Mouse (Mus musculus): Measurements from ENCODE around the gene Pgm5. TPM values are rescaled to one million over a fixed set of nuclear protein-coding genes. Genes with fewer than 3 reads are reported as not detected.

Pgm5 gene
- polyA plus RNA-seq, 1 experiment from 2014 or later = 0.14 TPM

GRCm38 (mm10) chr19:24824517-24824916 is 37.1 kb downstream of the Pgm5 start:
- WGBS (ENCODE audit: insufficient replicate concordance) = 24% methylated on average over 4 of the region's 4 CpGs
- H3K27me3 ChIP-seq (ENCODE audit: control insufficient read depth, insufficient read depth, low read depth, low read length) = no peaks in the 10 kb centered on the region
- H3K36me3 ChIP-seq (ENCODE audit: control insufficient read depth, insufficient read depth) = no peaks in the 10 kb centered on the region
- no peak overlapping the region for H3K27ac ChIP-seq (ENCODE audit: low read length)
- no peaks in the 10 kb centered on the region for H3K4me1 ChIP-seq (ENCODE audit: control insufficient read depth, low read depth, low read length)
- H3K9me3 ChIP-seq (replicated peaks; ENCODE audit: control insufficient read depth, low read length) = no peaks in the 10 kb centered on the region
- ATAC-seq (ENCODE audit: low read depth) = no peak
- no peak overlapping the region for H3K9ac ChIP-seq (ENCODE audit: low read depth, low read length)
- H3K4me3 ChIP-seq (ENCODE audit: low read depth, low read length) = no peak overlapping the region
- H3K4me2 ChIP-seq (ENCODE audit: low read depth, low read length) = no peak overlapping the region

GRCm38 (mm10) chr19:24815661-24816221 is 45.9 kb downstream of the Pgm5 start:
- H3K4me2 ChIP-seq (ENCODE audit: low read depth, low read length) = no peak overlapping the region
- 70% methylated on average over 12 of the region's 12 CpGs for WGBS (ENCODE audit: insufficient replicate concordance)
- H3K27ac ChIP-seq (ENCODE audit: low read length) = no peak overlapping the region
- ATAC-seq (ENCODE audit: low read depth) = no peak
- no peak overlapping the region for H3K4me3 ChIP-seq (ENCODE audit: low read depth, low read length)
- no peaks in the 10 kb centered on the region for H3K27me3 ChIP-seq (ENCODE audit: control insufficient read depth, insufficient read depth, low read depth, low read length)
- no peaks in the 10 kb centered on the region for H3K9me3 ChIP-seq (replicated peaks; ENCODE audit: control insufficient read depth, low read length)
- no peak overlapping the region for H3K9ac ChIP-seq (ENCODE audit: low read depth, low read length)
- H3K36me3 ChIP-seq (ENCODE audit: control insufficient read depth, insufficient read depth) = no peaks in the 10 kb centered on the region
- no peaks in the 10 kb centered on the region for H3K4me1 ChIP-seq (ENCODE audit: control insufficient read depth, low read depth, low read length)

- Histone ChIP-seq H3K27ac (ENCODE audit: low read length) (no peak overlapping the region), H3K4me1 (ENCODE audit: control insufficient read depth, low read depth, low read length) (no peaks in the 10 kb centered on the region), H3K27me3 (ENCODE audit: control insufficient read depth, insufficient read depth, low read depth, low read length) (no peaks in the 10 kb centered on the region), H3K9me3 (replicated peaks; ENCODE audit: control insufficient read depth, low read length) (no peaks in the 10 kb centered on the region), H3K4me2 (ENCODE audit: low read depth, low read length) (no peak overlapping the region), H3K36me3 (ENCODE audit: control insufficient read depth, insufficient read depth) (no peaks in the 10 kb centered on the region), H3K4me3 (ENCODE audit: low read depth, low read length) (no peak overlapping the region), H3K9ac (ENCODE audit: low read depth, low read length) (no peak overlapping the region)
- no peak for ATAC-seq (ENCODE audit: low read depth)
- 57% methylated on average over 8 of the region's 8 CpGs for WGBS (ENCODE audit: insufficient replicate concordance)
These were observed 48.8 kb downstream of the Pgm5 start for GRCm38 (mm10) chr19:24812861-24813293.

DNA sequence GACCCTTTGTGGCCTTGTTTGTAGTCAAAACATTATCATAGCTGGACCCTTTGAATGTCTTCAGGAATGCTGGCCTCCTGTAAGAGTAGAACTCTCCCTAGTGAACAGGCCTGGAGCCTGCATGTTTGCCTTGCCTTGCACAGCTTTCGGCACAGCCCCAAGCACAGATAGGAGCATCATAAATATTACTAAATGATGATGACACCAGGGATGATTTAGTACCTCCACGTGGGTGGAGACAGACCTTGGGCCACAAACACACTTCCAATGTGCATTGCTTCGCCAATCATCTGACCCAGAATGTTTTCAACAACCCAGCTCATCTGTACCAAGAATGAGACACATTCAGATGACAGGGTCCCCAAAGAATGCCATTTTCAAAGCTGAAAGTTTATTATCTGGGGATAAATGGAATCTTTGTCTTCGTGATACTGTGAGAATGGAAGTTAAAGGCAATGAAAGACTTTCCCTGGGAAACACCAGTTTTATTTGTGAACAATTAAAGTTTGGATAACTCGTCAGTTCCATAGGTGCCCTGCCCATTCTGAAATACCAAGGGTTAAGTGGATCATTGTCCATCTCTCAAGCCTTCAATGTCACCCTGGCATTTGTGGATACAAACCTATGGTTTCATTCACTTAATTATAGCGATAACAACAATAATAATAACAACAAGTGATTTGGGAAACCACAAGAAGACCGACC is 49.4 kb downstream of the Pgm5 start:
- no peak for ATAC-seq (ENCODE audit: low read depth)
- WGBS (ENCODE audit: insufficient replicate concordance) = 57% methylated on average over 7 of the region's 7 CpGs
- H3K9ac ChIP-seq (ENCODE audit: low read depth, low read length) = no peak overlapping the region
- no peak overlapping the region for H3K4me2 ChIP-seq (ENCODE audit: low read depth, low read length)
- no peaks in the 10 kb centered on the region for H3K9me3 ChIP-seq (replicated peaks; ENCODE audit: control insufficient read depth, low read length)
- no peaks in the 10 kb centered on the region for H3K27me3 ChIP-seq (ENCODE audit: control insufficient read depth, insufficient read depth, low read depth, low read length)
- H3K27ac ChIP-seq (ENCODE audit: low read length) = no peak overlapping the region
- H3K36me3 ChIP-seq (ENCODE audit: control insufficient read depth, insufficient read depth) = no peaks in the 10 kb centered on the region
- H3K4me3 ChIP-seq (ENCODE audit: low read depth, low read length) = no peak overlapping the region
- no peaks in the 10 kb centered on the region for H3K4me1 ChIP-seq (ENCODE audit: control insufficient read depth, low read depth, low read length)

DNA sequence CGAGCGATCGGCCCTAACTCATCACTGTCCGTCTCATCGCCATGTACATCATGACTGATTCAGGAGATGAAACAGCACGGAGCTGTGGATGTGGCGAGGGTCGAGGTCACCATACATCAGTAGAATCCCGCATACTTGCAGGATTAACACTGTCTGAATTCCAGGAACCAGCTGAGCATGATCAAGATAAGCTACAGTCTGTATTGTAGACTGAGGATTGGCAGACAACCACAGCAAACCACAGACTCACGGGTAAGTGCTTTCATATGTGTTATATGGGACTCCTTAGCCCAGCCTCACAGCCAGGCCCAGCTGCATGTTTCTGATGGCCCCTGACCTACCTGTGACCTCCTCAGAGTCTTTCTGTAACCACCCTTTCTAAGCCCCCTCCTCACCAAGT is 50.2 kb downstream of the Pgm5 start:
- Histone ChIP-seq H3K4me3 (ENCODE audit: low read depth, low read length) (no peak overlapping the region), H3K27ac (ENCODE audit: low read length) (no peak overlapping the region), H3K4me2 (ENCODE audit: low read depth, low read length) (no peak overlapping the region), H3K9ac (ENCODE audit: low read depth, low read length) (no peak overlapping the region), H3K4me1 (ENCODE audit: control insufficient read depth, low read depth, low read length) (no peaks in the 10 kb centered on the region), H3K36me3 (ENCODE audit: control insufficient read depth, insufficient read depth) (no peaks in the 10 kb centered on the region), H3K9me3 (replicated peaks; ENCODE audit: control insufficient read depth, low read length) (no peaks in the 10 kb centered on the region), H3K27me3 (ENCODE audit: control insufficient read depth, insufficient read depth, low read depth, low read length) (no peaks in the 10 kb centered on the region)
- WGBS (ENCODE audit: insufficient replicate concordance) = 57% methylated on average over 10 of the region's 10 CpGs
- no peak for ATAC-seq (ENCODE audit: low read depth)

GRCm38 (mm10) chr19:24806013-24806412 is 55.6 kb downstream of the Pgm5 start:
- Histone ChIP-seq H3K27ac (ENCODE audit: low read length) (no peak overlapping the region), H3K36me3 (ENCODE audit: control insufficient read depth, insufficient read depth) (no peaks in the 10 kb centered on the region), H3K9me3 (replicated peaks; ENCODE audit: control insufficient read depth, low read length) (no peaks in the 10 kb centered on the region), H3K27me3 (ENCODE audit: control insufficient read depth, insufficient read depth, low read depth, low read length) (no peaks in the 10 kb centered on the region), H3K4me3 (ENCODE audit: low read depth, low read length) (no peak overlapping the region), H3K4me2 (ENCODE audit: low read depth, low read length) (no peak overlapping the region), H3K9ac (ENCODE audit: low read depth, low read length) (no peak overlapping the region), H3K4me1 (ENCODE audit: control insufficient read depth, low read depth, low read length) (no peaks in the 10 kb centered on the region)
- 45% methylated on average over 3 of the region's 3 CpGs for WGBS (ENCODE audit: insufficient replicate concordance)
- no peak for ATAC-seq (ENCODE audit: low read depth)

DNA sequence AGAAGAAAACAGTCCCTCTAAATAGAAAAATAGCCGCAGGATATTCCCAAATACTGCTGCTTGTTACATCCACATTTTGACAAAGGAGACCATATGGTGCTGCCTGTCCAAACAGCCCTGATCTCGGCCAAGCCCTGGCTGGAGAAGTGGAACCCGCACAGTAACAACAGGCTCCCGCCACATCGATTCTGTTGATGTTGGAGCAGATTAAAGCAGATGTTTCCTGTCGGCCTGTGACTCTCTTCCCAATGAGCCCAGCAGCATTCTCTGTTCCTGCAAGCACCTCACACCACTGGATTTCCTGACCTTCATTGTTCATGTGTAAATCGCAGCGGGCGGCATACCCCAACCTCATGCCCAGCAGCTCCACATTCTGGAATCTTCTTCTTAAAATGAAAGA is 64.0 kb downstream of the Pgm5 start:
- WGBS (ENCODE audit: insufficient replicate concordance) = 21% methylated on average over 9 of the region's 9 CpGs
- H3K4me1 ChIP-seq (ENCODE audit: control insufficient read depth, low read depth, low read length) = peaks cover 25% of the 10 kb centered on the region

DNA sequence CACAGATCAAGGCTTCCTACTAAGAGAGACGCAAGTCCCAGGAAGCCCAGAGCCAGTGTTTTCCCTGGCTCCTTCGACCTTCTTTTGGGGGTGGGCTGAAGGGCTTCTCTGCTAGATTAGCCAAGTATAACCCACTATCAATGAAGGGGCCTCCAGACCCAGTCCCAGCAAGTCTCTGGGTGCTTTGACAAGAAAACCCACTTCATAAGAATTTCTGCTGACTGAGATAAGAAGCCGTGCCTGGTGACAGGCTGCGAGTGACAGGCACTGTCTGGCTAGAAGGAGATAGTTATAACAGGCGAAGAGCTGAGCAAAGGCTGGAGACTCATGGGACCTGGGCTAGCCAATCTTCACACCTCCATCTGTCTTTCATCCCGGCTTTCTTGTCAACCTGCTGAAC is 67.3 kb downstream of the Pgm5 start:
- Histone ChIP-seq H3K27ac (ENCODE audit: low read length) (peak overlapping the region; percentile 75), H3K9ac (ENCODE audit: low read depth, low read length) (0 out of 2 replicates have a peak overlapping the region, but pooled peaks have one; percentile 4), H3K4me3 (ENCODE audit: low read depth, low read length) (no peak overlapping the region), H3K27me3 (ENCODE audit: control insufficient read depth, insufficient read depth, low read depth, low read length) (no peaks in the 10 kb centered on the region), H3K9me3 (replicated peaks; ENCODE audit: control insufficient read depth, low read length) (no peaks in the 10 kb centered on the region), H3K4me1 (ENCODE audit: control insufficient read depth, low read depth, low read length) (peaks cover 25% of the 10 kb centered on the region), H3K36me3 (ENCODE audit: control insufficient read depth, insufficient read depth) (no peaks in the 10 kb centered on the region), H3K4me2 (ENCODE audit: low read depth, low read length) (peak overlapping the region; percentile 39)
- ATAC-seq (ENCODE audit: low read depth) = peak; percentile 94
- 19% methylated on average over 6 of the region's 6 CpGs for WGBS (ENCODE audit: insufficient replicate concordance)

More for the DNA sequence above, 64.0 kb downstream of the Pgm5 start:
- H3K9ac ChIP-seq (ENCODE audit: low read depth, low read length) = no peak overlapping the region
- ATAC-seq (ENCODE audit: low read depth) = no peak
- H3K27me3 ChIP-seq (ENCODE audit: control insufficient read depth, insufficient read depth, low read depth, low read length) = no peaks in the 10 kb centered on the region
- no peak overlapping the region for H3K27ac ChIP-seq (ENCODE audit: low read length)
- H3K9me3 ChIP-seq (replicated peaks; ENCODE audit: control insufficient read depth, low read length) = no peaks in the 10 kb centered on the region
- H3K4me2 ChIP-seq (ENCODE audit: low read depth, low read length) = no peak overlapping the region
- no peaks in the 10 kb centered on the region for H3K36me3 ChIP-seq (ENCODE audit: control insufficient read depth, insufficient read depth)
- no peak overlapping the region for H3K4me3 ChIP-seq (ENCODE audit: low read depth, low read length)

- no peaks in the 10 kb centered on the region for H3K9me3 ChIP-seq (replicated peaks; ENCODE audit: control insufficient read depth, low read length)
- WGBS (ENCODE audit: insufficient replicate concordance) = 27% methylated on average over 9 of the region's 9 CpGs
- no peaks in the 10 kb centered on the region for H3K36me3 ChIP-seq (ENCODE audit: control insufficient read depth, insufficient read depth)
- peaks cover 25% of the 10 kb centered on the region for H3K4me1 ChIP-seq (ENCODE audit: control insufficient read depth, low read depth, low read length)
- peak overlapping the region; percentile 4; the same call in 1 of the 2 replicates for H3K9ac ChIP-seq (ENCODE audit: low read depth, low read length)
- peak overlapping the region; percentile 39 for H3K4me2 ChIP-seq (ENCODE audit: low read depth, low read length)
- H3K4me3 ChIP-seq (ENCODE audit: low read depth, low read length) = no peak overlapping the region
- H3K27me3 ChIP-seq (ENCODE audit: control insufficient read depth, insufficient read depth, low read depth, low read length) = no peaks in the 10 kb centered on the region
- peak; percentile 49 for ATAC-seq (ENCODE audit: low read depth)
- peak overlapping the region; percentile 75 for H3K27ac ChIP-seq (ENCODE audit: low read length)
These were observed 68.0 kb downstream of the Pgm5 start for GRCm38 (mm10) chr19:24793545-24794139.
